Mouse (Mus musculus) urinary bladder, postnatal 14 days (tissue): ENCODE results near the gene Hoxa10.

Experiments used
- DNase-seq: peaks from one replicate; pipeline ENCODE4 v3.0.0; 2021; ENCODE audit warnings: low spot score

The Hoxa10 gene

DNA sequence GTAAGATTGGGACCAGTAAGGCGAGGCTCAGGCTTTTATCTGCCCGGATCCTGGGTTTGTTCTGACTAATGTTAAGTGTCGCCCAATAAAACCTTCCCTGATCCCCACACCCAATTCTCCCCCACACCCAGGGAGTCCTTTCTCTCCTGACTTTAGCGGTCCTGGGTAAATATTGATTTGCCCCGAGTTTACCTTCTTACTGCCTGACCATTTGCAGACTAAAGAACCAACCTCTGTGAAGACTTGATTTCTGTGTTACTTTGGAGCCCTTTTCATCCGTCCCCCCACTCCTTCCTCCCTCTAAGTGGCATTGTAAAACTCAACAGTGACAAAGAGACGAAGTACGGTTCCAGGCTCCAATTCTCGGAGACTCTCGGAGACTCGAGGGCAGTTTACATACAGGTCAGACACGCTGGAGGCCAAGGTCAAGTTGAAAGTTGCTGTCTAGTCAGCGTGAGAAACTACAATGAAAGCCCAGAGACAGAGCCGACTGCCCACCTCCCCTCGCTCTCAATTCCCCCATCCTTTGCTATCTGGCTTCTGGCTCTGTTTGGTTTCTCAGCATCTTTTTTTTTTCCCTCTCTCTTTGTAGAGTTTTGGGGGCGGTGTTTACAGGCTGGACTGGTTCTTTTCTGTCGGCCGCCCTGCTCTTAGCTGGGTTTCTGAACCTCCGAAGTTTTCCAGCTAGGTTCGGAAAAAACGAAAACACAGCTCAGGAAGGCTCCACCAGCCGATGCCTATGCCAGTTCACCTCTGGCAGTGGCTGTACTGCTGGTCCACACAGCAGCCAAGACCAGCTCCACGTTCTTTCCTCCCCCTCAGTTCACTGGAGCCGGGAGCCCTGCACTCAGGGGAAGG lies 22.0 kb upstream of the Hoxa10 start:
- no peak for DNase-seq

DNA sequence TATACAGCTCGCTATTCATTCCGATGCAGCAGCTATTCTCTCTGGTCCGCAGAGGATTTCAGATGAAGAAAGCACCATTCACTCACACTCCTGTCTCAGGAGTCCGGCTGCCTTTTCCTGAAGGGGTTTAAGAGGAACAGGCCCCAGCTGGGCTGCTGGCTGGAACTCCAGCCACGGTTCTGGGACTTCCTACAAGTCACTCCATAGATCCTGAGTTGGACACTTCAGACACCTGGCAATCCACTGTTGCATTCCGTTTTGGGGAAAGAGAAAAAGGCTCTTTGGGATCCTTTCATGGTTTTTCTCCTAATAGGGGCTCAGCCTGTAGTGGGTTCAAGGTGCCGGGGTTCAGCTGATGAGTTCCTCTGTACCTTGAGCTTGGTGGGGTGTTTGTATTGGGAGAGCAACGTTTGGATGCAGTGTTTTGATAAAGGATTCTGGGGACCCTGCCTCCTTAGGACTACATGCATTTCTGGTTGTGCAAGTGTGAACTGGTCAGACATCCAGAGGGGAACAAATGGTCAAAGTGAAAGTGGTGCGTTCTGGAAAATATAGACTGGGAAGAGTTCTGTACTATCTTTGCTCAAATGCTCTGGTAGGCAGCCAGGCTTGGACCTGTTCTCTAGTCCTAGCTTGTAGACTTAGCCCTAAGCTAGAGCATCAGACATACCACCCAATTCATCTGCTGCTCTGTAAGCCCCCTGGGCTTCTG lies 21.3 kb upstream of the Hoxa10 start:
- DNase-seq: no peak

DNA sequence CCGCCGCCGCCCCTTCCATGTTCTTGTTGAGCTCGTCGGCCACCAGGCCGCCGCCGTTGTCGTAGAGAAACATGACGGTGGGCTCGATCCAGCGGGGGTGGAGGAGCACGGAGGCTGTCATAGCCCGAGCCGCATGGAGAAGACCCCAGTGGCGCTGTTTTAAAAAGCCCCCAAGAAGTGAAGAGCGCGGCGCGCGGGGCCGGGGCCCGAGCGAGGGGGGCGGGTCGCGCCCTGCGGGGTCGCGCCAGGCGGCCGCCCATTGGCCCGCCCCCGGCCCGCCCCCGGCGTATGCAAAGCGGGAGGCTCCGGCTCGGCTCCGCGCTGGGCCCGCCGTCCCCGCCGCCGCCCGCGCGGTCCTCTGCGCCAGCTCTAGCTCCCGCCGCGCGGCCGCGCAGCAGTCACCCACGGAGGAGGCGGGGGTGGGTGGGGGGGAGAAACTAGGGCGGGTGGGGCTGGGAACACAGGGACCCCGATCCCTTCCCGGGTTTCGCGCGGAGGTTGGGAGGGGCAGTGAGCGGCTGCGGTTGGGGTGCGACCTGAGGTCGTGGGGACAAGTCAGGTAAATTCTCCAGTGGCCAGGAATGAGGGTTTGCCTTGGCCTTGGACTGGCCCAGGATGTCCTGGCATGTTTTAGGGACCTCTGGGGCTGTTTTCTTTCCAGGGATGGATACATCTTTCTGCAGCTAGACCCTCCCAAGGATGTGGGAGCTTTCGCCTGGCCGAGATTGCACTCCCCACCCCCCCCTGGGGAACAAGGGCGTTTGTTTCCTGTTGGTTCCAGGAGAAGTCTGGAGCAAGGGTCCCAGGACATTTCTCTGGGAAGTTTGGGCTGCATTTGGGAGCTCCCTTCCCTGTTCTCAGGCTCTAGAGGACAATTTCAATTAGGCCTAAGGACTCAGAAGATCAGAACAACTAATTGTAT lies 20.3 kb upstream of the Hoxa10 start, which contains the start of gene Hoxa13:
Gene Hoxa13 (minus strand): TSS at position 227 of the 922 bp plus-strand sequence.
- DNase-seq: peak; percentile 74

DNA sequence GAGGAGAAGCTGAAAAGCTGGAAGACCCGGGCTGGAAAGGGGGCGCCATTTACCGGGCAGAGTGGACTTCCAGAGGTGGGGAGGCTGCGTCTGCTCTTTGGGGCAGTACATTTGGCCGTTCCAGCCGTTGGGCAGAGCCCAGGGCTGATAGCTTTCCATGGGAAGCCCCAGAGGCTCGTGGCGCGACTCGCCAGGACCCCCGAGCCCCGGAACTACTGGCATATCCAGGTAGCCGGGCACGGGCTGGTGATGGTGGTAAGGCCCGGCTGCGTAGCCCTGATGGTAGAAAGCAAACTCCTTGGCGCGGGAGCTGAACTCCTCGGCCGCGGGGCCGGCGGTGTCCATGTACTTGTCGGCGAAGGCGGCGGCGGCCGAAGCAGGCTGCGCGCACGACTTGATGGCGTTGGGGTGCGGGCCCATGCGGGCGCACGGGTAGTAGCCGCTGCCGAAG lies 19.2 kb upstream of the Hoxa10 start:
- peak; percentile 59 for DNase-seq

DNA sequence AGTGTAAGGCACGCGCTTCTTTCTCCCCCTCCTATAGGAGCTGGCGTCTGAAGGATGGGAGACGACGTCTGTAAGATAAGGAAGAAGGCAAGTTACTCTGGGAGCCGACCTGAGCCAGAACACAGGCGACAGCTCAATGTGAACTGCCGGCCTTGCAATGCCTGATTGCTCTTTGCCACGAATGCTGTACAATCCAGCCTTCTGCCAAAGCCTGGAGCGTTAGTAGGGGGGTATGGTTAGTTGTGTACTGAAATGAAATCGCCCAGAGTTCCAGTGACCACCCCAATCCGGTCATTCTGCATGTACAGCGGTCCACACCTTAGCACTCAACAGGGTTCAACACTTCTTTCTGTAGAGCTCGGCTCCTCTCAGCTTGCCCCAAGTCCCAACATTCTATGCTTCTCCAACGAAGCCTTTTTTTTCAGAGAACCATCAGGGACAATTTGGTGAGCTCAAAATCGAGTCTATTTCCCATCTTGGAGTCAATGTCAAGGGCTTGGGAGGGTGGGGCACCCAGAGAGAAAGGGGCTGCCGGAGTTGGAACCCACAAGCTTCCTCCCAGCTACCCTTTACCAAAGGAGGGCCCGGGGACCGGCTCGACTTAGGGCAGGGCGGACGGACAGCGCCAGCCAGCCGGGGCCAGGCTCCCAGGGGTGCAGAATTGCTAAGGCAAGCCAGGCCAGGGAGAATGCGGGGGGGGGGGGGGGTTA lies 18.6 kb upstream of the Hoxa10 start:
- DNase-seq: no peak

DNA sequence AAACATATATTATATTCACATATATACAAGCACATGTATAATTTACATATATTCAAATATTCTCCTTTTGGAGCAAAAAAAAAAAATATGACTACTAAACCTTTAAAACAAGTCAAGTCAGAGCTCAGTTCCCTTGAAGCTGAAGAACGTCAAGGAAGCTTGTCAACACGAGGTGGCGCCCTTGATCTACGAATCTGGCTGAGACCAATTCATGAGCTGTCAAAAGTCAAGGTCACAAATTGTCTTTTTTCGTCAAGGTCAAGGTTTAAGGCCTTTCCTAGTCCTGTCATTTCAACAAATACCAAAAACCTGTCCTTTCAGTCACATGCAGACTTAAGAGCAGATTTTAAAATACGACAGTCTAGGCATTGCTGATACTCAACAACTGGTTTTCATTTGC lies 16.3 kb upstream of the Hoxa10 start:
- DNase-seq: peak; percentile 91

DNA sequence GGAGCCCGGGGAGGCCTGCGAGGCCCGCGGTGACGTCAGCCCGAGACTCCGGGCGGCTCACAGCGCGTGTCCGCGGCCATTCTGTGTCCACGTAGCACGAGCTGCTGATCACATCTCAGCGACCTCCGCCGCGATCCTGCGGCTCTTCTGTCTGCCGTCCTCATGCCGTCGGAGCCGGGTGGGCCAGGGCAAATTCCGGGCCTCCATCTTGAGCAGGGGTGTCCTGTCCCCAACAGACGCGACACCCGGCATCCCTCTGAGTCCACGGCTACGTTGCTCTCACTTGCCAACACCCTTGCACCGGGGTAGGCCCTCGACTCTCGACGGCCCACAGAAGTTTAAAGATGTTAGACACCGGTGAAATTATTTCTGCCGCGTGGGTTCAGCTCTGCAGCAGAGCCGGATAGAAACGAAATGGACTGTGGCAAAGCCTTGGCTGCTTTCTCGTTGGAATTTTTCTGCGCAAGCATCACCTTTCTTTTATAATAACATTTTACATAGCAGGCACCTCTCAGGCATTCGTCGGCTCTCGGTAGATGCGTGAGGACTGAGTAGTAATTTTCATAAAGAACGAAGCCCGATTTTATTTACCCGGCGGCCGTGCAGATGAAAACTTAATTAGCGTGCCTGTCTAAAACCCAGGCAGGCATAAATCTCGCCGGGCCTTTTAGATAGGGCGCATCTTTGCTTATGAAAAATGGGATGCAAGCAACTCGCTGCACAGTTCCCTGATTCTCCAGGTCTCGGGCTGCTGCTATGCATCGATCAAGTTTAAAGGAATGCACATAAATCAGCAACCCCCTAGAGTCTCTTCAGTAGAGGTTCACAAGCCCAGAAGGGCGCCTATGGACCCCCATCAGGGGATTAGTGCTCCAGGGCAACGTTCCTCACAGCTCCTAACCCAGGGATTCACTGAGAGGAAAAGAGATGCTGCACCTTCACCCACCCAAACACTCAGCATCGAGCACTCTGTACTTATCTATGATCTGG lies 13.2 kb upstream of the Hoxa10 start:
- peak; percentile 74 for DNase-seq

DNA sequence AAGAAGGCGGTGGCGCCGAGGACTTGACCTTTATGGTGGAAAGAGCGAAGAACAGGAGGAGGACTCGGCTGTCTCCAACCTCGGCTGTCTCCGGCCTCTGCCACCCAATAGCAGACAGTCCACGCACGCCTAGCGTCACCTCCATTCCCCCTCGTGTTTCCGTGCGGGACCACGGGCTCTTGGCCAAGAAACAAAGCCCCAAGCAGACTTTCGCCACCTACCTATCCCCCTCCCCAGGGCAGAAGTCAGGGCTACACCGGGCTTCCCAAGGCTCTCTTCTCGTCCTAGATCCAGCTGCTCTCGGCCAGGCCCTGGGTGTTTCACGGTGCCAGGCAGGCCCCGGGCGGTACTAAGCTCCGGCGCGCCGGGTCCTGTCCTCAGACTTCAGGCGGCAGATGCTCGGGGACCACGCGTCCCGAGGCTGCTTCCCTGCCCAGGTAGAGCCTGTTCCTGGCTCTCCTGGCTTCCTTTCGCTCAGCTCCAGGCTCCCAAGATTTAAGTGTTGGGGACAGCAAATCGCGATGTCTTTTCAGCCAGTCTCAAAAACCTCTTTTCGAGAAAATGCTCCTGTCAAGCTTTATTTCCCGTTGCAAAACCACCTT lies 12.2 kb upstream of the Hoxa10 start:
- DNase-seq: peak; percentile 53

DNA sequence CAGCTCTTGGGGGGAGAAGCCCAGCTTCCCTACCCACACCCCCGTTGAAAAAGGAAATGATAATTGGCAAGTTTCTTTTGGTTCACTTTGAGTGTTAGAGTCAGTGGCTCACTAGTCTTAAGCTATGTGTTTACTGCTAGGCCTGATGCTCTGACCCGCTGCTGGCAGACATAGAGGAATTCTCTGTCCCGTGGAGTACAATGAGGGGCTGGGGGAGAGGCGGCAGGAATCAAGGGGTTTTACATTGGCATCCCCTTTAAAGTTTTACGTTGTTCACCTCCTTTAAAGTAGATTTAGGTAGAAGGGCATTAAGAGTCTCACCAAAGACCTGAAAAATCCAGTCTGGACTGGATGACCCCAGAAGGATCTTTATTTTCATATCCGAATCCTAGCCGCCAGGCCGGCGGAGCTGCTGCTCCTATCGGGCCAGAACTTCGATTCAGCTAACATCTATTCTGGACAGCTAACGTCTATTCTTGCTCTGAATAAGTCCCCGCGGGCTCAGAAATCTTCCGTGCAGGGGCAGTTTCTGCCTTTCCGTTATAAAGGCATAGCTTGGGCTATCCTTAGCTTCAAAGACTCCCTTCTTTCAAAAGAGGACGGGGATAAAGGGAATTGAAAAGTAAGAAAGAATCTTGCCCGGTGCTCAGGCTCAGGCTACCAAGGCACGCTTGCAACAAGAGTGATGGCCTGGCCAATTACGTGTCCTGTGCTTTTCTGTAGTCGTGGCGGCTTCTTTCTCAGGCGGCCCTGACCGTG lies 11.5 kb upstream of the Hoxa10 start:
- DNase-seq: peak; percentile 35

DNA sequence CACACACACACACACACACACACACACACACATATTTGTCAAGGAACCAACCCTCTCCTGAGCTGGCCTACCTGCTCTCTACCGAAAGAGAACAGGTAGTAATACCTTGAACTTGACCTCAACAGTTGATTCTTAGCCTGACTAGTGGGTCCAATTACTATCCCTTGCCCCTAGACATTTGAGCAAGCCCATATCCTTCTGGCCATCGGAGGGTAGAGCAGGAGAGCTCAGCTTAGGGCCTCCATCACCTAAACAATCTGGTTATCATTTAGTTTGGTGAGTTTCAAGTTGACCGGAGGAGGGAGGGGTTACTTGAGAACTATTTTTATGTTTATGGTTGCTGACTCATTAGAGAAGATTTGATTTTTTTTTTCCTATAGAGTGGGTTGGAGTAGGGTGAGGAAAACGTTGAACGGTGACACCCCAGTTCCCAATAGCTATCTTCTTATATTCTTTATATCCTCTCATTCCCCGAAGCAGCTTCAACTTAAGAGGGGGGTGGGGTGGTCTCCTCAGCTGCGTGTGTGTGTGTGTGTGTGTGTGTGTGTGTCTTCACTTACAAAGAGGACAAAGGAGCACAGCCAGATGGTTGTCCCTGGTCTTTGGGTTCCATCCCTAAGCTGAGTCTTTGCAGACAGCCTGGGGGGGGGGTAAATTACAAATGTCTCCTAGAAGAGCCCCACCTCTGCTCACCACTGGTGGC lies 10.7 kb upstream of the Hoxa10 start:
- no peak for DNase-seq

DNA sequence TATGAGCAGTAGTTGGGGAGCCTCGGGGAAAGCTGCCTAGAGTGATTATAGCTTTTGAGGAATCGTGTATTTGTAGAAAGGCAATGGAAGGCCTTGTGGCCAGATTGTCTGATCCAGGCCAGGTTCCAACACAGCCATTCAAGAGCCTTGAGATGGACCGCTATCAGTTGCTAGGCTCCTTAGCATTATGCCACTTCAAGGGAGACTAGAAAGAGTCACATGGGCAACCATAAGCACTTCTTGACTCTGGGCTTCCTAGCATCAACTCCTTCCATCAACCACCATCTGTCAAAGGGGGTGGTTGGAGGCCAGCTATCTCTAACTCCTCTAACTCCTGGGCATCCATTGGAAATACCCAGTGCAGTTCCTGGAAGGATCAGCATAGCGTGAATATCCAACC lies 9.2 kb upstream of the Hoxa10 start:
- DNase-seq: no peak

DNA sequence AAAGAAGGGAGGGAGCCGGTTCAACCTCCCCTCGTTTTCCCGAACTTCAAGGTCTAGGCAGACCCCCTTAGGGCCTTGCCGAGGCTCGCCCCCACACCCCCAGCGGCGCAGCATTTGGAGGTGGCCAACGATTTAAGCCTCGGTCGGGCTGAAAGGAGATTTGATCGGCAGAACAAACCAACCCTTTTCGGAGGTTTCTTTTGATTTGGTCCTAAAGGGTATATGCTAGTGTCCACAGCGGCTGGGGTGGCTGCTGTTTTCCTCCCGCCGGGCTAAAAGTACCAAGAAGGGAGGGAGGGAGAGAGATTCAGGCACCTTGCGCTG lies 8.7 kb upstream of the Hoxa10 start:
- no peak for DNase-seq

DNA sequence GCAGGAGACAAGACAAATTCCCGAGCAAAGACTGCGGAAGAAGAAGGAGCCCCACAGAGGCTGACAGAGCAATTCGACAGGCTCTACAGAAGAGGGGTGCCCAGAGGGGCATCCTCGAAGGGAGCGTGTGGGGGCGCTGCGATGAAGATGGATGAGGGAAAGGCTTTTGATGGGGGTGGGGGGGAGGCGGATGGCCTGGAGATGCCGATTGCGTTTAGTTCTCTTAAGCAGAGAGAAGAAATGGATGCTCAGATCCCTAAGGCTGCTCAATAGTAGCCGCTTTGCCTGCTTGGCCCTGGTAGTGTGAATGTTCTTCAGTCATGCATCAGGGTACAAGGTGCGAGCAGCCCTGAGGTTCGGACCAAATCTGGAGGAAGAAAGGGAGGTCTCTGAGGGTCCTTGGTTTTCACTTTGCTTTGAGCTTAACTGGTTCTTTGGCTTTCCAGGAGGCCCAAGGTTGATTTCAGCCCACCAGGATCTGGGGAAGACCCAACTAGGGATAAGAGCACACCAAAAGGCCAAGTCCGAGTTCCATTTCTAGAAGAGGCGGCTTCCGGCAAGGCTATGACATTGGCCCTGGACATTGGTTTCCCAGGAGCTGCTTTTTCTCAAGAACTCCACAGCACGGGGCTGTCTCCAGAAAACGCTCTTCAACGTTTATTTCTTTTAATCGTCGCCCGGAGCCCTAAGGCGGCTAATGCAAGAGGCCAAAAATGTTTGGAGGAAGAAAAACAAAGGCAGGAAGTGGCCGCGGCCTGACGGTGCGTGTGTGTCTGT lies 8.2 kb upstream of the Hoxa10 start:
- peak; percentile 51 for DNase-seq

DNA sequence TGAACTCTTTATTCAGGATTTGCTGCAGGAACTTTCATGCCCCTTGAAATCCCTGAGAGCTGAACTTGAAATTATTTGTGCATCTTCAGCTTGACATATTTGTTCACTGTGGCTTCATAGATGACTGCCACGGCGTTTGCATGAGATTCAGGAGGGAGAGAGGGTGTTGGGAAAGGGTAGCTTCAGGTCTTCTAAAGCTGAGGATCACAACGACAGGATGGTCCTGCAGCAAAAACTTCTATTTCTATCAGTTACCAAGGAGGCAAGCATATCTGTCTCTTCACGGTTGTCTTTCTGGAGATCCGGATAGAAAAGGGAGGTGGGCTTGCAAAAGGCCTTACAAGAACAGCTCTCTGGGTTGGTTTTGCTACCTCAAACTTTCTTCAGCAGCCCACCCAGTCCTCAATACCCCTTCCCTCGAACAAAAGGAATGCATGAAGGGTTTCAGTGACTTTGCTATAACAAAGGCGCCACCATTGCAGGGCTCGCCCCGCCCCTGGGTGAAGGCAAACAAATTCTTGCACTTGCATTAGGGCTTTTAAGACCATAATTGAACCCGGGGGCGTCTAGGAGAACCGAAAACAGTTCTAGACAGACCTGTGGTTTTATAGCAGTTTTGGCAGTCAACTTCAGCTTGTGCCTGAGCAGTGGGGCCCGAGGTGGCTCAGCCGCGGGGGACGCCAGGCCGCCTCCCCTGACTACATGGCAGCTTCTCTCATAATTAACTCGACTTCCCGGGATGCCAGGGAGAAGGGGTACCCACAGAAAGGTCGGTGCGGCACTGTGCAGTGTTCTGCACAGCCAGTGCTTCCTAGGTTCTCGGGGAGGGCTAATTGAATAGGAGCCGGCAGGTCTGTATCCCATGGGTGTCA lies 7.3 kb upstream of the Hoxa10 start:
- DNase-seq: peak; percentile 50

DNA sequence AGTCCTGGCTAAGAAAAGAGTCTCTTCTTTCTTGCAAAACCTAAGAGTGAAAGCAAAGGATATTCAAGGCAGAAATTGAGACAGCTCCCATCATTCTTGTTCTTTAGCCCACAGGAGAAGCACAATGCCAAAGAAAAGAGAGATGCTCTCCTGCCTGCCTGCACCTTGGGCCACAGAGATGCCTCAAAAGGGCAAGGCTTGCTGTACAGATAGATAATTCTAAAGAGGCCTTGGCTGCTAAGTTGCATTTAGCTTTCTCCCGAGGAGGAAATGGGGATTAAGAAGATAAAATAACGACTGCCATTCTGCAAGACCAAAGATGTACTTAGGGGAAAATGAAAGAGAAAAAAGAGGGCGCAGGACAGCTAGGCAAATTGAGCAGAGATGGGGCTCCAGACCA lies 6.3 kb upstream of the Hoxa10 start:
- DNase-seq: no peak

DNA sequence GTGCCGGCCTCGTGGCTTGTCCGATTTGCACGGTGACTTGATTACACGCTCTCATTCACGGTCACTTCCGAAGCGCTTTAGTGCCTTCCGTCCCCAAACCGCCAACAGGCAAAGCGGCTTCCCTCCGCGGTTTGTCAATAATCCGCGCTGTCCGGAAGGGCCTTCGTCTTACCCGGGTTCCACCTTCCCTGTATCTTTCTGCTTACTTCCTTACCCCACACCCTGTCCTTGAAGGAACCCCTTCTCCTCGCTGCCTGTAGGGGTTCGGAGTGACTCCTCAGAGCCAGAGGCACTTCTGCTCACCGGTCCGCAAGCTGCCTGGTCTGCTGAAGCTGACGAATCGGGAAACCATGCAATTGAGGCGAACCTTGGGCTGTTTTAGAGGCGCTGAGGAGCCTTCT lies 5.7 kb upstream of the Hoxa10 start:
- DNase-seq: peak; percentile 39

DNA sequence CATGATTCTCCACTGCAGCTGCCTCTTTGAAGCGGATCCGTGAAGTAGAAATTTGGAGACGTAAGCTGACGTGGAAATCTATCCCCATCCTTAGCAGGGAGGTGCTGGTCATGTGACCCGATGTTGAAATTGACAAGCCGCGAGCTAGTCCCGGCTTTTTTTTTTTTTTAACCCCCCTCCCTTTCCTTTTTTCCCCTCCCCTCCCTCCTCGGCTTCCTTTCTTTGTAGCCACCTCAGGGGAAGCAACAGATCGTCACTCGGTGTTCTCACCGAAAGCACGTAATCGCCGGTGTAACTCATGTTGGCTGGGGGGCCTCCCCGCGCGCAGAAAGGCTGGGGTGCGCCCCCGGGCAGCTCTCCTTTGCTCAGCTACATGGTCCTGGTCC lies 5.1 kb upstream of the Hoxa10 start, which contains the start of gene Hoxa11:
Gene Hoxa11 (minus strand): TSS at position 54 of the 386 bp plus-strand sequence.
- DNase-seq: peak; percentile 78
